ENCODE assay signal across 20 mouse cellular contexts in genomic region chr3:131299078-131299477, GRCm38 (mm10). TPM values are rescaled to one million over a fixed set of nuclear protein-coding genes. Genes with fewer than 3 reads are reported as not detected.
DNase-seq lines count a peak whose midpoint lies in the region; TF ChIP-seq lines count a peak whose summit lies in the region.
"Had no signal": no experiment of that assay in that cellular context is flagged by ENCODE, and none has a peak within 500 bp of the region (broad histone marks: within the 10 kb centered on the region; RNA-seq: fewer than 3 reads in every experiment).

No protein-coding gene starts in this region.

- H3K9ac ChIP-seq in heart, adult 2 months (ENCODE audit: low read depth, low read length), result no peak overlapping the region
- H3K9ac ChIP-seq: embryonic facial prominence, embryonic 13.5 days; forebrain, embryonic 12.5 days; forebrain, embryonic 15.5 days; hindbrain, embryonic 14.5 days had no signal

- TF ChIP-seq EP300 in heart, adult 2 months (IDR thresholded peaks at IDR 0.05; ENCODE audit: insufficient read depth, low read depth, low read length), result no peak

- TF ChIP-seq POLR2A in heart, adult 2 months (IDR thresholded peaks at IDR 0.05; ENCODE audit: insufficient read depth, low read depth, low read length), result no peak

- TF ChIP-seq CTCF in heart, adult 2 months (IDR thresholded peaks at IDR 0.05), result no peak

- peak; percentile 40 for DNase-seq in adrenal gland, postnatal 10 days
- no peak for DNase-seq in adrenal gland, postnatal 36 days
- DNase-seq in heart, postnatal 10 days, result peak; percentile 16 to 18
- DNase-seq in heart, adult 2 months, result no peak
- peak; percentile 31 to 59 for DNase-seq in kidney, postnatal 25 days
- no peak for DNase-seq in kidney, postnatal 14 days
- DNase-seq: adrenal gland, adult 8-10 months; cerebellum, adult 11 months; cerebellum, adult 8-10 months; embryo, embryonic 11 days; gastrocnemius, postnatal 25 days; heart, adult 18-20 months; heart, postnatal 36 days had no signal

- H3K36me3 ChIP-seq in heart, adult 2 months (ENCODE audit: control insufficient read depth, insufficient read depth, low read length), result no peaks in the 10 kb centered on the region; the same call in 1 of the 2 replicates
- H3K36me3 ChIP-seq: embryonic facial prominence, embryonic 10.5 days; embryonic facial prominence, embryonic 13.5 days; forebrain, embryonic 12.5 days had no signal

- H3K4me1 ChIP-seq in heart, adult 2 months (ENCODE audit: control insufficient read depth, insufficient read depth, low read length), result no peaks in the 10 kb centered on the region

- no peak overlapping the region for H3K27ac ChIP-seq in heart, adult 2 months
- H3K27ac ChIP-seq: embryonic facial prominence, embryonic 10.5 days; embryonic facial prominence, embryonic 13.5 days; forebrain, embryonic 12.5 days; forebrain, embryonic 15.5 days; hindbrain, embryonic 14.5 days; hindbrain, postnatal 0 days had no signal

- H3K4me3 ChIP-seq in heart, adult 2 months, result no peak overlapping the region
- H3K4me3 ChIP-seq: embryonic facial prominence, embryonic 10.5 days; embryonic facial prominence, embryonic 13.5 days; erythroblast, embryonic 14.5 days; forebrain, embryonic 12.5 days; forebrain, embryonic 15.5 days had no signal

- intact Hi-C loops in heart, postnatal 10 days (cut with DNase I), result no loop called here
- intact Hi-C loops in heart, adult 2 months (cut with DNase I), result no loop called here

- 63% methylated on average over 9 of the region's 9 CpGs for WGBS in heart, adult 2 months

- H3K79me2 ChIP-seq in heart, adult 2 months (replicated peaks; ENCODE audit: control insufficient read depth, insufficient read depth, low read length), result no peaks in the 10 kb centered on the region

- H3K27me3 ChIP-seq in heart, adult 2 months (ENCODE audit: control insufficient read depth, insufficient read depth, low read length), result no peaks in the 10 kb centered on the region
- H3K27me3 ChIP-seq: embryonic facial prominence, embryonic 13.5 days; forebrain, embryonic 15.5 days had no signal

RNA-seq across cellular contexts. Expression of gene Cyp2u1, which starts 3.9 kb away (rescaled TPM):
- 10 to 100 TPM; 15.7 to 23.9 TPM for total RNA-seq in adrenal gland, postnatal 10 days (2021)
- 10 to 100 TPM in 1 of 2 experiments, 1 to 10 TPM in 1; 7.9 to 22.7 TPM for total RNA-seq in adrenal gland, postnatal 36 days (2021)
- 10 to 100 TPM; 28.7 to 29.2 TPM for total RNA-seq in heart, postnatal 10 days (2021)
- 10 to 100 TPM; 32.8 to 40.9 TPM for total RNA-seq in heart, adult 2 months (2021)
- polyA plus RNA-seq in heart, adult 2 months (2012; rRNA removed), result 13.0 and 15.0 TPM in 2 replicates
- polyA plus RNA-seq: erythroblast, embryonic 14.5 days had no signal

RNA-seq across cellular contexts. Expression of gene Hadh, which starts 27.2 kb away (rescaled TPM):
- 1,000 to 10,000 TPM; 1,015 to 1,070 TPM for total RNA-seq in adrenal gland, postnatal 10 days (2021)
- total RNA-seq in adrenal gland, postnatal 36 days (2021), result 100 to 1,000 TPM; 430 to 487 TPM
- total RNA-seq in heart, postnatal 10 days (2021), result 100 to 1,000 TPM; 573 to 586 TPM
- total RNA-seq in heart, adult 2 months (2021), result 100 to 1,000 TPM; 648 to 774 TPM
- polyA plus RNA-seq in heart, adult 2 months (2012; rRNA removed), result 619 and 842 TPM in 2 replicates

Comparison
In these comparisons a context has a peak if more than half of its experiments do, and no peak if none do; other contexts are left out.
1. DNase-seq: peak in adrenal gland, postnatal 10 days (single experiment), heart, postnatal 10 days (2 of 2) and kidney, postnatal 25 days (2 of 2); none in adrenal gland, postnatal 36 days (0 of 2), heart, adult 2 months (0 of 2) and kidney, postnatal 14 days (single experiment).